Mouse (Mus musculus) liver, embryonic 11.5 days (tissue): ENCODE data around the gene Serp1. TPM values are rescaled to one million over a fixed set of nuclear protein-coding genes. Genes with fewer than 3 reads are reported as not detected.

ENCODE experiments used
- ATAC-seq: fragments of 200-750 bp; cut with Nextera tagmentation; replicated peaks from 2 replicates; pipeline ENCODE4 v1.8.0; 2017; ENCODE audit warnings: moderate number of reproducible peaks, mild to moderate bottlenecking, moderate TSS enrichment, moderate library complexity; ENCODE audit not compliant: low FRiP score
- DNase-seq: peaks from one replicate; pipeline ENCODE4 v3.0.0-alpha.2; 2017; ENCODE audit warnings: low spot score
- H3K27ac ChIP-seq: fragments of 300-500 bp; sonication (generic); 2 replicates; pipeline ENCODE4 v1.5.1; 2014; ENCODE audit warnings: mild to moderate bottlenecking, low read depth, low read length, control low read depth
- H3K27me3 ChIP-seq: fragments of 300-500 bp; sonication (generic); replicated peaks from 2 replicates; pipeline ENCODE4 v1.6.1; 2014; ENCODE audit warnings: low read length, mixed read lengths; ENCODE audit not compliant: control insufficient read depth, insufficient read depth
- H3K36me3 ChIP-seq: fragments of 300-500 bp; sonication (generic); 2 replicates; pipeline ENCODE4 v1.6.1; 2014; ENCODE audit warnings: mild to moderate bottlenecking, low read length, moderate library complexity, mixed read lengths; ENCODE audit not compliant: control insufficient read depth, insufficient read depth
- H3K4me1 ChIP-seq: fragments of 300-500 bp; sonication (generic); replicated peaks from 2 replicates; pipeline ENCODE4 v1.6.1; 2014; ENCODE audit warnings: low read length, mixed read lengths; ENCODE audit not compliant: control insufficient read depth, insufficient read depth
- H3K4me2 ChIP-seq: fragments of 300-500 bp; sonication (generic); 2 replicates; pipeline ENCODE4 v1.6.1; 2014; ENCODE audit warnings: mild to moderate bottlenecking, control low read depth, moderate library complexity
- H3K4me3 ChIP-seq: fragments of 300-500 bp; sonication (generic); 2 replicates; pipeline ENCODE4 v1.5.1; 2014; ENCODE audit warnings: low read depth, low read length, control low read depth
- H3K9ac ChIP-seq: fragments of 300-500 bp; sonication (generic); 2 replicates; pipeline ENCODE4 v1.6.1; 2014; ENCODE audit warnings: low read depth, low read length, control low read depth
- H3K9me3 ChIP-seq: fragments of 300-500 bp; sonication (generic); 2 replicates; pipeline ENCODE4 v1.6.1; 2016; ENCODE audit warnings: low read length, inconsistent platforms, mixed read lengths; ENCODE audit not compliant: control insufficient read depth
- WGBS: fragments of 180-500 bp; shearing (Covaris S2); extraction: QIAGEN DNeasy Blood & Tissue Kit; methylation state at CpG from one replicate; pipeline ENCODE4 v1.1.7; 2014; 5-methylcytosine and 5-hydroxymethylcytosine counted together
- polyA plus RNA-seq: library from polyadenylated mRNA; unstranded; fragments of >200 nt; fragmentation: Nextera tagmentation; extraction: Ambion mirVana; gene quantifications from 2 replicates; pipeline ENCODE4 v1.2.1, GENCODE M21; 2014

Serp1 gene
- polyA plus RNA-seq, 1 experiment from 2014 or later, result 161 TPM

DNA sequence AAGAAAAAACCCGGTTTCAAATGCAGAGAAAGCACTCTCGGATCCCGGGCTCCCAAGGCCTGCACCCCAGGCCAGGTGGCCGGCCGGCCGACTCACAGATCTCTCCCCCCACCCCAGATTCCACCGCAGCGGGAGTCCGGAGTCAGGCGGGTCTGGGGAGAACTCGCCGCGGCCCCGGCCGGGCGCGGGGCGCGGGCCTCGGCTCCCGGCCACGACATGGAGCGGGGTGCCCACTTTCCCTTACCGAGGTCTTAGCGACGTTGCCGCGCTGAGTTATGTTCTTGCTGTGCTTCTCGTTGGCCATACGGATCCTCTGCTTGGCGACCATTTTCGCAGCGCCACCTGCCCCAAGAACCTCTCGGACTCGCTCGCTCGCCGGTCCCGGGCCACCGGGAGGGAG is 526 bp downstream of the Serp1 start:
- peaks cover 11% of the 10 kb centered on the region; the same call in 1 of the 2 replicates for H3K4me1 ChIP-seq
- whole genome bisulfite sequencing, result under 1% methylated on average over 40 of the region's 40 CpGs

DNA sequence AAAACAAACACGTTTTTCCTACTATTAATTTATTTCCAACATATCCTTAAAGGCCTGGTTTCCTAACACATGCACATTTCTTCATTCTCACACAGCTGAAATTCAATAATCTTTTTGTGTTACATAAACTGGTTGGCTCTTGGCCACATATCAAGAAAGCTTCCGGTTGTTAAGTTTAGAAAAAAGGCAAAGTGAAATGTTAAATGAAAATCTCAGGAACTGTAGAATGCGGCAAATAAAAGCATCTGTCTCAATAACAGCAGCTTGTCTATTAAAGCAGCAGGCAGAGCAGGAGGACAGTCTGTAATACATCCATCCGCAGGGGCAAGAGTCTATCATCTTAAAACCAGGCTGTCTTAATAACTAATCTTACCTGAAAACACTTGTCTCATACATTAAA is 1.4 kb downstream of the Serp1 start:
- H3K9ac ChIP-seq, result peak overlapping the region; percentile 46
- DNase-seq (no peak), ATAC-seq (no peak)
- WGBS, result 60% methylated on average over 4 of the region's 4 CpGs
- peak overlapping the region; percentile 86 for H3K4me3 ChIP-seq
- H3K36me3 ChIP-seq, result peaks cover 11% of the 10 kb centered on the region; the same call in 1 of the 2 replicates
- H3K9me3 ChIP-seq, result no peaks in the 10 kb centered on the region
- peak overlapping the region; percentile 84 for H3K4me2 ChIP-seq
- H3K27me3 ChIP-seq, result no peaks in the 10 kb centered on the region
- H3K4me1 ChIP-seq, result peaks cover 13% of the 10 kb centered on the region; the same call in 1 of the 2 replicates
- H3K27ac ChIP-seq, result no peak overlapping the region

More for the DNA sequence above, 526 bp downstream of the Serp1 start:
- ATAC-seq (peak; percentile 38), DNase-seq (peak; percentile 61)
- peak overlapping the region; percentile 86 for H3K4me3 ChIP-seq
- no peaks in the 10 kb centered on the region for H3K27me3 ChIP-seq
- peak overlapping the region; percentile 87 for H3K27ac ChIP-seq
- peak overlapping the region; percentile 93 for H3K9ac ChIP-seq
- H3K4me2 ChIP-seq, result peak overlapping the region; percentile 84
- H3K36me3 ChIP-seq, result peaks cover 9% of the 10 kb centered on the region; the same call in 1 of the 2 replicates
- H3K9me3 ChIP-seq, result no peaks in the 10 kb centered on the region

DNA sequence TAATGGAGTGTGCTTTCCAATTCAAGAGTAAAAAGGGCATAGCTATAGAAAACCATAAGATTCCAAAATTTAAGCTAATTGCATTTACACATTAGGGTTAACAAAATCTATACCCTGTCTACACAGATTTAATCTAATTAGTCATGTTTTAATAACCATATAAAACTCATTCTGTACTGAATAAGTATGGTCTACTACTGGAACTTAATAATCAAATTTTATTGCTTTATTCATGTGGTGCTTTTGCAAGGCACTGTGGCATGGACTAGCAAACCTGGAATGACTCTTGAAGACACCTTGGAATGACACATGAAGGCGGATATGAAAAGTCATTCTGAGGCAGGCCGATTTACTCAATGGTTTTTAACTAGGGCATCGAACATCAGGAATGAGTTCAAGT is 2.3 kb downstream of the Serp1 start:
- H3K4me2 ChIP-seq, result peak overlapping the region; percentile 84
- peak overlapping the region; percentile 86; the same call in 1 of the 2 replicates for H3K4me3 ChIP-seq
- DNase-seq (no peak), ATAC-seq (no peak)
- H3K9ac ChIP-seq, result no peak overlapping the region
- no peak overlapping the region for H3K27ac ChIP-seq
- no peaks in the 10 kb centered on the region for H3K9me3 ChIP-seq
- no peaks in the 10 kb centered on the region for H3K27me3 ChIP-seq
- H3K4me1 ChIP-seq, result peaks cover 13% of the 10 kb centered on the region; the same call in 1 of the 2 replicates
- 97% methylated on average over 3 of the region's 3 CpGs for WGBS
- peaks cover 11% of the 10 kb centered on the region; the same call in 1 of the 2 replicates for H3K36me3 ChIP-seq

DNA sequence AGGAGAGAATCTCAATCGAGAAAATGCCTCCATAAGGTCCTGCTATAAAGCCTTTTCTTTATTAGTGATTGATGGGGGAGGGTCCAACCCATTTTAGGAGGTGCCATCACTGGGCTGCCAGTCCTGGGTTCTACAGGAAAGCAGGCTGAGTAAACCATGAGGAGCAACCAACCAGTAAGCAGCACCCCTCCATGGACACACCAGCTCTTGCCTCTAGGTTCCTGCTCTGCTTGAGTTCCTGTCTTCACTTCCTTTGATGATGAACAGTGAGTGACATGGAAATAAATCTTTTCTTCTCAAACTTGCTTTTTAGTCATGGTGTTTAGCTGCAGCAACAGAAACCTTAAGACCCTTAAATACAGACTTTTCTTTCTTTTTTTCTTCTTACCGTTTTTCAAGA is 4.3 kb downstream of the Serp1 start:
- Histone ChIP-seq H3K9me3 (no peaks in the 10 kb centered on the region), H3K27me3 (no peaks in the 10 kb centered on the region), H3K36me3 (peaks cover 11% of the 10 kb centered on the region; the same call in 1 of the 2 replicates), H3K9ac (no peak overlapping the region), H3K4me1 (peaks cover 10% of the 10 kb centered on the region; the same call in 1 of the 2 replicates), H3K4me2 (no peak overlapping the region), H3K4me3 (no peak overlapping the region), H3K27ac (no peak overlapping the region)
- 83% methylated on average over 2 of the region's 2 CpGs for WGBS
- no peak for DNase-seq
- ATAC-seq, result no peak

DNA sequence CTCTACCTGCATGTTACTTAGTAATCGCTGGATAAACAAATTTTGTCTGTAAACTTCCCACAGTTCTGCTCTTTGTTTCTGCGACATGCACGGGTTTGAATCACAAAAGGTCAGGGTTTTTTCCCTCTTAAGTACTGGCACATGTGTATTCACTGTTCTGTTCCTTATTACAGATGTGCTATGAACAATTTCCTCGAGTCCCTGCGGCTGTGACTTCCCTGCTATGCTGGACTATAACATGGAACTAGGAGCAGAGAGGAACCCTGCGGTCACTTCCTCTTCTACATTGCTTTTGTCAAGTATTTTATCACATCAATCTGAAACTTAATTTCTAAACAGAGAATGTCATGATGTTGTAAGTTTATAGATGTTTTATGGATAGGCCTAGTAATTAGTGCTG is 5.4 kb downstream of the Serp1 start:
- H3K4me1 ChIP-seq, result peaks cover 10% of the 10 kb centered on the region; the same call in 1 of the 2 replicates
- H3K36me3 ChIP-seq, result peaks cover 11% of the 10 kb centered on the region; the same call in 1 of the 2 replicates
- H3K9ac ChIP-seq, result no peak overlapping the region
- no peak overlapping the region for H3K4me2 ChIP-seq
- no peak overlapping the region for H3K27ac ChIP-seq
- no peak overlapping the region for H3K4me3 ChIP-seq
- H3K9me3 ChIP-seq, result no peaks in the 10 kb centered on the region
- DNase-seq (no peak), ATAC-seq (no peak)
- H3K27me3 ChIP-seq, result no peaks in the 10 kb centered on the region
- 81% methylated on average over 6 of the region's 6 CpGs for WGBS

DNA sequence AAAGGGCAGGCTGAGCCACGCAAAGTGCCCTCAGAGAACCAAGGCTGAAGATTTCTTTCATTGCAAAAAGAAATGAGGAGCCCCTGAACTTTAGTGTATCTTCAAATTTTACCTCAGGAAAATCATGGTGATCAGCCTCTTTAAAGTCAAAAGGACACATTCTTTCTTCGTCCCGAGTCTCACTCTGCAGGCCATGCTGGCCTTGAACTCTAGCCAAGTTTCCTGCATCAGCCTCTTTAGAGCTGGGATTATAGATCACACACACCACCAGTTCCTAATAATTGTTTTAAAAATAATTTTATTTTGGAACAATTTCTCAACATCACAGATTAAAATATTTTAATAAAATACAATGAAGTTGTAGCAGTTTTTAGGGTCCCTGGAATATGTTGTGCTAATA is 6.2 kb downstream of the Serp1 start:
- no peak overlapping the region for H3K9ac ChIP-seq
- H3K4me1 ChIP-seq, result peaks cover 10% of the 10 kb centered on the region; the same call in 1 of the 2 replicates
- no peak overlapping the region for H3K4me3 ChIP-seq
- peaks cover 11% of the 10 kb centered on the region; the same call in 1 of the 2 replicates for H3K36me3 ChIP-seq
- no peak for DNase-seq
- H3K4me2 ChIP-seq, result no peak overlapping the region
- no peaks in the 10 kb centered on the region for H3K27me3 ChIP-seq
- WGBS, result 77% methylated on average over 3 of the region's 3 CpGs
- ATAC-seq, result no peak
- H3K9me3 ChIP-seq, result no peaks in the 10 kb centered on the region
- no peak overlapping the region for H3K27ac ChIP-seq

DNA sequence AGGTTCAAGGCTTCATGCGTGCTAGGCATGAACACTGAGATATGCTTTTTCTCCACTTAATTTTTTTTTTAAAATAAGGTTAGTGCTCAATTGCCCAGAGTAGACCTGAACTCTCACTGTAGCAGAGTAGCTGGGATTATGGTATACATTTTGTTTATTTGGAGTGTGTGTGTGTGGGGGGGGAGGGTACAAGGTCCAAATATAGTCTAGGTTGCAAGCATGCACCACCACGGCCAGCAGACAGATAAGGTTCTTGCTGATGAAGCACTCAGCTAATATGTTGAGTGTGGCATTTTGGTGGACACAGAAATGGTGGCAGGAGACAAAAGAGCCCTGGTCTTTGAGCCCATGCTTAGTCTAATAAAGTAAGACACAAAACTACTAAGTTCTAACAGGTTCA is 6.7 kb downstream of the Serp1 start:
- Histone ChIP-seq H3K4me2 (no peak overlapping the region), H3K9me3 (no peaks in the 10 kb centered on the region), H3K4me1 (peaks cover 6% of the 10 kb centered on the region; the same call in 1 of the 2 replicates), H3K27me3 (no peaks in the 10 kb centered on the region), H3K36me3 (peaks cover 11% of the 10 kb centered on the region; the same call in 1 of the 2 replicates), H3K4me3 (no peak overlapping the region), H3K27ac (no peak overlapping the region), H3K9ac (no peak overlapping the region)
- 57% methylated on average over 2 of the region's 2 CpGs for WGBS
- DNase-seq, result no peak
- ATAC-seq, result 0 out of 2 replicates have a peak, but pooled peaks have one; percentile 36

DNA sequence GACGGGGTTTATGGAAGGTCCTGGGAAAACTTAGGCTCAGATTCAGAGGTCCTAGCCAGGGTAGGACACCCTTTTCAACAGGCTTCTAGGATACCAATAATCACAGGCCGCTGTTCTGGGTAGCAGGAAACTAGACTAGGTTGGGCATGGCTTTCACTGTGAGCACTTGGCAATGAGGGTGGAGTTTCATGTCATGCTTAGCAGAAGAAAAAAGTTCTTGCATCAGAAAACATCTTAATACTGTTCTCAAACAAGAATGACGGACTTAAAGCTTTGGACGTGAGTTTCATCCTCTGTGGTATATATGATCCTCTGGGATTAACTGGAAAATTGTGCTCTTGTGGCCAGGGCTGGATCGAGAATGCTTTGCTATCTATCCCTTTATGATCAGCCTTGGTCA is 7.9 kb downstream of the Serp1 start:
- H3K9me3 ChIP-seq, result no peaks in the 10 kb centered on the region
- no peak overlapping the region for H3K4me2 ChIP-seq
- DNase-seq, result no peak
- H3K36me3 ChIP-seq, result peaks cover 11% of the 10 kb centered on the region; the same call in 1 of the 2 replicates
- H3K27ac ChIP-seq, result no peak overlapping the region
- peaks cover 3% of the 10 kb centered on the region; the same call in 1 of the 2 replicates for H3K4me1 ChIP-seq
- H3K4me3 ChIP-seq, result no peak overlapping the region
- no peaks in the 10 kb centered on the region for H3K27me3 ChIP-seq
- 73% methylated on average over 5 of the region's 5 CpGs for WGBS
- H3K9ac ChIP-seq, result no peak overlapping the region
- no peak for ATAC-seq

DNA sequence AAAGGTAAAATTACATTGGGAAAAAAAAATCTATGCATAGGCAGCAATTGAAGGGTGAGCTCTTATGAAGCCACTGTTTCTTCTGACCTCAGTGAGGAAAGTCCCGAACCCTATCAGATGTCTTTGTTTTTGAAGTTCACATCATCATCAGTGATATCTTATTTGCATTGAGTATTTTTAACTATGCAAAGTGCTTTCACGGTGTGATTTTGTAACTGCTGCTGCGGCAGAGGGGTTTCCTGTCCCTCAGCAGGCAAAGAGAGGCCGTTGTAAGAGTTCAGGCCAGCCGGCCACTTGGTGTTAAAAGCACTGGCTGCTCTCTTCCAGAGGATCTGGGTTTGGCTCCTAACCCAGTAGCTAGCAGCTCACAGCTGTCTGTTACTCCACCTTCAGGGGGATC is 8.4 kb downstream of the Serp1 start:
- Histone ChIP-seq H3K36me3 (peaks cover 9% of the 10 kb centered on the region; the same call in 1 of the 2 replicates), H3K27me3 (no peaks in the 10 kb centered on the region), H3K4me3 (no peak overlapping the region), H3K27ac (no peak overlapping the region), H3K4me1 (peaks cover 3% of the 10 kb centered on the region; the same call in 1 of the 2 replicates), H3K9ac (no peak overlapping the region), H3K9me3 (no peaks in the 10 kb centered on the region), H3K4me2 (no peak overlapping the region)
- DNase-seq (no peak), ATAC-seq (no peak)
- 51% methylated on average over 5 of the region's 5 CpGs for WGBS
